Mouse (Mus musculus) T-cell, adult 2 months (primary cell): ENCODE measurements around the gene Itfg1.
A peak's percentile ranks its signal among the peaks of the same experiment; 100 is the strongest.

Source experiments
- DNase-seq: peaks from one replicate; pipeline ENCODE4 v3.0.0; 2022; ENCODE audit warnings: low spot score

Gene Itfg1

DNA sequence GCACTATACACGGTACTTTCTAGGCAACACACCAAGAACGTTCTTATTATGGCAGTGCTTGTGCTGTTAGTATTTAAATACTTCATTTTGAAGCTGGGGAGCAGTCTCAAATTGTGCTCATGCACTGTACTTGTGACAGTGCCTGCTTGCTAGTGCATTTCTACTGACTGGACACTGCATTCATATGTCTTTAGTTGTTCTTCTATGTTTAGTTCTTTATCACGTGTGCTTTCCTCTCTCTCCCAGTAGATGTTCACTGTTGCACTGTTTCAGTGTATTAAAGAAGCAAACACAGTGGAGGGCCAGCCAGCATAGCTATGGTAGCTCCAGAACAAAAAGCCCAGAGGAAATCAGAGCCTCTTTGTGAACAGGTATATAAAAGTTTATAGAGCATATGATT is 110.2 kb downstream of the Itfg1 start:
- no peak for DNase-seq

DNA sequence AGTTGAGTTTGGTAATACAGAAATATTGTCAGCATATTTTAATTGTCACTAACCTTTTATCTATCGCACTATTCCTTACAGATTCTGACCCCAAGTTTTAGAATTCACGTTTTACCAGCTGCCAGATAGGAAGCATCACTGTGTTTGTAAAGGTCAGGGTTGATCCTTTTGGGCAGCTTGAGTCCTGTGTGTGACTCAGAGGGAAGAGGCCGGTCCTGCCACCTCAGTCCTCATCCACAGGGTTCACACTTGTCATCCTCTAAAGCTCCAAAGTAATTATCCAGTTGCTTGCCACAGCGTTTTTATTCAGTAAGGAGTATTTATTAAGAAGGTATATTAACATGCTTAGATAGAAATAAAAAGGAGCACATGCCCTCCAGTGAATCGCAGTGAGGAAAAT is 123.5 kb downstream of the Itfg1 start:
- DNase-seq: no peak

DNA sequence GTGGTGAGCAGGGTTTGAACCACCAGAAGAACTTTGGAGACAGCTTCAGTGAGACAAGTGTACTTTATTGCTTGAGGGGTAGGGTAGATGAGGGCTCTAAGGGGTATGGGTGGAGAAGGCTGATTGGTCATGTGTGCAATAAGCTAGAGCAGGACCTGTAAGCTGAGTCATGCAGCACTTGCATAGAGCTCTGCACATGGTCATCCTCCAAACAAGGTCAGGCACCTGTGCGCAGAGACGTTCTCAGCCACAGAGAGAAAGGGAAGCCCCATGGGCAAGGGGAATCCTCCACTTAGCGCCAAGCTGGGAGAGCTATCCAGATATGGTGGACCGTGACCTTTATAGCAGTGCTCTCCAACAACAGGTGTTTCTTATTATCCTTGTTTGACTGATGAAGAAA is 124.0 kb downstream of the Itfg1 start:
- DNase-seq: no peak

DNA sequence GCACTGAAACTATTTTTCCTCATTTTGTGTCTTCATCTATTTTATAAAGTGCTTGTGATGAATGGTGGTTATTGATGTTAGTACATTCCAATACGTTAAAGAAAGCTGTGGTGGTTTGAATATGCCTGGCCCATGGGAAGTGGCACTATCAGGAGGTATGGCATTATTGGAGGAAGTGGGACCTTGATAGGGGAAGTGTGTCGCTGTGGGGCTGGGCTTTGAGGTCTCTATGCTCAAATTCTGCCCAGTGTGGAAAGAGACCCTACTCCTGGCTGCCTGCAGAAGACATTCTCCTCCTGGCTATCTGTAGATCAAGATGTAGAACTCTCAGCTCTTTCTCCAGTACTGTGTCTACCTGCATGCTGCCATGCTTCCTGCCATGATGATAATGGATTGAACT is 133.7 kb downstream of the Itfg1 start:
- no peak for DNase-seq

DNA sequence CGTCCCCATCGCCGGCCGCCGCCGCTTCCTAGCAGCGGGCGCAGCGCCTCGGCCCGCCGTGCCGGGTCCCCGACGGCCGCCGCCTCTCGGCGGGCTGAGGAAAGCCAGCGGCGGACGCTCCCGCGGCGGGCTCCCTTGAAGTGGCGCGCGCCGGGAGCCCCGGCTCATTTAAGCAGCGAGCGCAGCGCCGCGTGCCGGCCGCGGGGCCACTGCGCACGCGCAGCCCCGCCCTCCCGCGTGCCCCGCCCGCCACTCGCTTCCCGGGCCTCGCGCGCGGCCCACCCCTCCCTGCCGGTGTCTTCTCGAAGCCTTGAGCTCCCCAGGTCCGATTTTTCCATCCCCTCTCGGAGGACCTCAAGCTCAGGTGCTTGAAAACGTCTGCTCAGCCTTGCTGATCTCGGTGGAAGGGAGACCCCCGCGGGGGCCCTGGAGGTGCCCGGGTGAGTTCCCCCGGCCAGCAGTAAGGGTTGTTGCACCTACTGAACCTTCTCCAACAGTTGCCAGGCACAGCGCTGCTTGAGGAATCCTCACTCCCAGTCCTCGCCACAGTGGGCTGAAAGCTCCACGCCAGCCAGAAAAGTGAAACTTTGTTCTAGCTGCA is 139.9 kb downstream of the Itfg1 start, which contains the start of gene Neto2:
TSS of gene Neto2 (minus strand) at position 174 of the 601 bp plus-strand sequence.
- peak; percentile 74 for DNase-seq

DNA sequence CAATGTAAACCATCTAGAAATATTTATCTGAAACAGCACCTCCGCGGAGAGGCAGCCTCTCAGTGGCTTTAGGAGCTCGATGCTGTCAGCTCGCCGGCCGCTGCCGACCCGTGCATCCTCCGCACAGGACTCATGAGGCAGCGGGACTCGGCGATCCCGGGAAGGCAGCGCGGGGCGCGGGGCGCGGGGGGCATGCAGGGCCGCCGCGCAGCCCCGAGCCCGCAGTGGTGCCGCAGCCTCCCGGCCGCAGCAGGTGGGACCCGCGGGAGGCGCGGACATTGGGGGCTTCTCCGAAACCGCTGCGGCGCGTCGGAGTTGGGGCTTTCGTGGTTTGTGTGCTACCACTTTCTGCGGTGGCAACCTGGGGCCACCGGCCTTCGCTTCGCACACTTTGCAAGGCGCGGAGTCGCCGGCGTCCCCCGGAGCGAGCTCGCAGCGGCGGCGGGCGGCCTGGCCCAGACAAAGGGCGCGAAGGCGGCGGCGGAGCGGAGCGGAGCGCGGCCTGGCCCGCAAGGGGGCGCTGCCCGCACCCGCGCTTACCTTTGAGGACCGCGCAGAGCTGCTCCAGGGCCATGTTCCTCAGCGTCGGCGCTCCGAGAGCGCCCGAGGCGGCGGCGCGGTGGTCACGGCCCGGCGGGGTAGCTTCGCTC is 140.5 kb downstream of the Itfg1 start:
- DNase-seq: peak; percentile 1

DNA sequence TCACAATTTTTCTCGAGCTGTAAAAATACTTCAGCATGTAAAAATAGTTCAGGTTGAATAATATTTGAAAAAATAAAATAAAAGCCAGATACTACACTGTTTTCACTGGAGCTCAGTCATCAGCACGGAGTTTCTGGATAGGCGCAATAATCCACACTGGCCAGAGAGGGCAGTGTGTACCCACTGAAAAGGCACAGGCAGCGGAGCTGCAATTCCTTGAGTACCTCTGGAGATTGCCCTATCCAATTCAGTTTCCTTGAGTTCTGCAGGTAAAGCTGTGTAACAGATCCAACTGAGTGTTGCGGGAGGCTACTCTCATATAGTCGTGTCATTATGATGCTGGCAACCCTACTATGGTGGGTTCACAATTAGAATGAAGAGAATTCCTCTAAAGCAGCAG is 141.7 kb downstream of the Itfg1 start:
- DNase-seq: peak; percentile 65
